Mouse (Mus musculus): Measurements from ENCODE around the gene Dclk1. TPM values are rescaled to one million over a fixed set of nuclear protein-coding genes. Genes with fewer than 3 reads are reported as not detected.

Dclk1 gene
- polyA plus RNA-seq, 1 experiment from 2014 or later = 7.9 TPM

DNA sequence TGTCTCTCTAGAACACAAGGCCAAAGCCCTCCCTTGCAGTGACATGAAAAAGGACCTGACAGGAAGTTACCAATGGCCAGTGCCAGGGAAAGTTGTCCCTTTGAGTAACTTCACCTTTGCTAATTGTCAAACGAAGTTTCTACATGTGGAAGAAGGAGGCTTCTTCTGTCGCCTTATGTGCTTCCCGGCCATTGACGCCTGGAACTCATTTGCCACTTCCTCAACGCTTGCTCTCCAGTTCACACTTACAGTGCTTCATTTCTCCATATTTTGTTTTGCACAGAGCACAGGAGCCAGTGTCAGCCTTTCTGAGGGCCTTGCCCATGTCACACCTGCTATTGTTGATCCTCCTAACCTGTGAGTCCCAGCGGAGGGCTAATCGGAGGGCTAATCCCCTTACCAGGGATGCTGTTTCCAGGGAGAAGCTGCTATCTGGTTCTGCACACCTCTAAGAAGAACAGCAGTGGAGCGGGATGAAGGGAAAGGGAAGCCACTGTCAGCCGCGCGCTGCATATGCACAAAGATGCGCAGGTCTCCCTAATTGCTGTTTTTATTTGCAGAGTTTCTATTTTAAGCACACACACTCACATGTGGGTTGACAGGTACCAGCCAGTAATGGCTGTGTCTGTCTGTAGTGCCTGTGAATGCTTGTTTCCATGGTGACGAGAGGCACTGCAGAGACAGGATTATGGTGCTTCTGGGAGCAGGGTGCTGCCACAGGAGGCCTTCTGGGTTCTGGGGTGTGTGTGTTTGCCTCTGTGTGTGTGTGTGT is 109.3 kb downstream of the Dclk1 start:
- DNase-seq (ENCODE audit: low spot score) = no peak
- WGBS = 60% methylated on average over 13 of the region's 13 CpGs
- Histone ChIP-seq H3K27ac (0 out of 2 replicates have a peak overlapping the region, but pooled peaks have one; percentile 30), H3K9me3 (no peaks in the 10 kb centered on the region), H3K4me3 (peak overlapping the region; percentile 5; the same call in 1 of the 2 replicates), H3K27me3 (ENCODE audit: insufficient read depth, poor library complexity, severe bottlenecking) (no peaks in the 10 kb centered on the region), H3K36me3 (no peaks in the 10 kb centered on the region), H3K4me1 (peaks cover 25% of the 10 kb centered on the region)

DNA sequence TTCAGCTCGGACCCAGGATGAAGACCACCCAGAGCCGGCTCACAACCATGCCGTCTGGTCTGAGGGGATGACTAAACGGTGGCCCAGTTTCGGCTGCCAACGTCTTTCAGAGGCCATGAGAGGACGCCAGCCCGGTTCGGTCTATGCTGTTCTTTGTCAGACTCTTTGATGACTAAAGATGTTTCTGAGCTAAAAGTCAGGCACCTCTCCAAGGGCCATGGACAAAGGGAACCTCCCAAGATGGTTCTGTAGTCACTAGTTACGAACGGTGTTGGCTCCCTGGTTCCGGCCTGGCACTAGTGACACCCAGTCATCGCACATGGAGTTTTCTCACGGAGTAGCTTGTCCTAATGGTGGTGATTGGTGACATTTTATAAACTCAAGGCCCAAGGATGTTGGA is 110.4 kb downstream of the Dclk1 start:
- H3K9me3 ChIP-seq = no peaks in the 10 kb centered on the region
- H3K4me1 ChIP-seq = peaks cover 23% of the 10 kb centered on the region
- no peak overlapping the region for H3K4me3 ChIP-seq
- no peaks in the 10 kb centered on the region for H3K36me3 ChIP-seq
- no peak for DNase-seq (ENCODE audit: low spot score)
- H3K27me3 ChIP-seq (ENCODE audit: insufficient read depth, poor library complexity, severe bottlenecking) = no peaks in the 10 kb centered on the region
- 0 out of 2 replicates have a peak overlapping the region, but pooled peaks have one; percentile 16 for H3K27ac ChIP-seq
- WGBS = 89% methylated on average over 14 of the region's 14 CpGs

DNA sequence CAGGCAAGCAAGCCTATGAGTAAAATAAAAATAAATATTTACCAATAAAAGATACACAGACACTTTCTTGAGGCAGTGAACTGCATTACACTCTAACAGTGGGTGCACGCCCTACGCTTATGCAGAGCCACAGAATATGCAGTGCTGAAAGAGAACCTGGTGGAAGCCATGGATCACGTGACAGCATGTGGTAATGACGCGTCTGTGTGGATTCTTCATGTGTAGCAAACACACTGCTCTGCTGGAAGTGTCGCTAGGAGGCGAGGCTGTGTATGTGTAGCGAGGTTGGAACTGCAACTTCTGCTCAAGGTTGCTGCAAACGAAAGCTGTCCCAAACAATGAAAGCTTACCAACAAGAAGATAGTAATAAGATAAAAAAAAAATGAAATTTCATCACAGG is 111.0 kb downstream of the Dclk1 start:
- no peaks in the 10 kb centered on the region for H3K9me3 ChIP-seq
- no peak overlapping the region for H3K27ac ChIP-seq
- DNase-seq (ENCODE audit: low spot score) = no peak
- H3K27me3 ChIP-seq (ENCODE audit: insufficient read depth, poor library complexity, severe bottlenecking) = no peaks in the 10 kb centered on the region
- H3K36me3 ChIP-seq = no peaks in the 10 kb centered on the region
- H3K4me1 ChIP-seq = peaks cover 19% of the 10 kb centered on the region
- H3K4me3 ChIP-seq = no peak overlapping the region
- WGBS = 88% methylated on average over 9 of the region's 9 CpGs

DNA sequence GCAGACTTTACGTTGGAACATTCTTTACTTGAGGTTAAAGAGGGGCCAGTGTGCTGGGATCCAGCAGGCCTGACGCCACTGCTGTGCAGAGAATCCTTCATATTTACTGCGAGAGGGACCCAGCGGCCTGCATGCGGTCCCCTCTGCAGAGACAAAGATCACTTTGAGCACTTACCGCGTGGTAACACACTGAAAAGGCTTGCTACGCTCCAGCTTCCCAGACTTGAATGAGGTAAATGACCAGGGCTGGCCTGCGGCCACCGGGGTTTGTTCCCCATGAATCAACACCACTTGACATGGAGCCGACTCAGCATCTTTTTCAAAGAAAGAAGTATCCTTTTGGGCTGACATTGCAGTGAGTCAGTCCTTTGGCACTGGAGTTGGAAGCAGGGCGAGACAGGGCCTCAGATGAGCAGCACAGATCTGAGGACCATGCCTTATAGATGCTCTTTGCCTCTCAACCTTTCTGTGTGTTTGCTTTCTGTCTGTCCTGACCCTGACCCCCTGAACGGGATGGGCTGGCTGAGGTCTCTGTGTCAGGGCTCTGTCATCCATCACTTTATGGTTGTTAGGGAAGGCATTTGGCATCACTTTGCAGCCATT is 111.8 kb downstream of the Dclk1 start:
- no peak for DNase-seq (ENCODE audit: low spot score)
- H3K4me1 ChIP-seq = peaks cover 19% of the 10 kb centered on the region
- no peaks in the 10 kb centered on the region for H3K9me3 ChIP-seq
- H3K4me3 ChIP-seq = no peak overlapping the region
- H3K27ac ChIP-seq = no peak overlapping the region
- H3K27me3 ChIP-seq (ENCODE audit: insufficient read depth, poor library complexity, severe bottlenecking) = no peaks in the 10 kb centered on the region
- 77% methylated on average over 13 of the region's 13 CpGs for WGBS
- H3K36me3 ChIP-seq = no peaks in the 10 kb centered on the region

DNA sequence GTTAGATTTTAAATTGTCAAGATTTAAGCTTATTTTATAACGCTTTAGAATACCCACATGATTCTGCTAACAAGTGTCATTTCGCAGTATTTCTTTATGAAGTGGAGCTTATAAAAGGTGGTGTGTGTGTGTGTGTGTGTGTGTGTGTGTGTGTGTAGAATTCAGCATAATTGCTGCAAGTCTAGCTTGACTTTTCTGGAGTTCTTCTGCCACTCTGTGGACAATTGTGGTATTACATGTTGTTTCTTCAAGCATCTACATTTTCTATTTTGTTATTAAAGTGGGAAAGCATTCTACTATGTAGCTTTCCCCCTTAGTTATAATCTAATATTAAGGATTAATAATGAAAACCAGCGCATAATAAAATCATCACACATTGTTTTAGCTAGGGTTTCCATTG is 112.6 kb downstream of the Dclk1 start:
- no peaks in the 10 kb centered on the region for H3K27me3 ChIP-seq (ENCODE audit: insufficient read depth, poor library complexity, severe bottlenecking)
- peaks cover 19% of the 10 kb centered on the region for H3K4me1 ChIP-seq
- WGBS = 15% methylated on average over 3 of the region's 3 CpGs
- H3K36me3 ChIP-seq = no peaks in the 10 kb centered on the region
- no peaks in the 10 kb centered on the region for H3K9me3 ChIP-seq
- no peak overlapping the region for H3K4me3 ChIP-seq
- H3K27ac ChIP-seq = no peak overlapping the region
- DNase-seq (ENCODE audit: low spot score) = no peak

DNA sequence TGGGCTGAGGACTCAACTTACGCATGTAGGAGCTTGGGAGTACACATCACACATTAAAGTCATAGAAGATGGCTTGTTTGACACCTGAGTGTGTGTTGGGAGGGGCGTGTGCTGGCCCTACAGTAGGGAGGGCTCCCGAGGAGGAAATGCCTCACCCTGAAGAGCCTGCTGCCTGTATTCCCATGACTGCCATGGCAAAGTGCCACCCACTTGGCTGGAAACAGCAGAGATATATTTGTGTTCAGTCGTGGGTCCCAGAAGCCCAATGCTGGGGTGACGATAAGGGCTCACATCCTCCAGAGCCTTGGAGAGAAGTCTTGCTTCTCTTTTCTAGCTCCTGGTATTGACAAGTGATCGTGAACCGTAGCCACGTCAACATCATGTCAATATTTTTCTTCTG is 116.3 kb downstream of the Dclk1 start:
- 80% methylated on average over 8 of the region's 8 CpGs for WGBS
- DNase-seq (ENCODE audit: low spot score) = peak; percentile 47
- H3K27ac ChIP-seq = no peak overlapping the region
- H3K27me3 ChIP-seq (ENCODE audit: insufficient read depth, poor library complexity, severe bottlenecking) = no peaks in the 10 kb centered on the region
- H3K4me3 ChIP-seq = no peak overlapping the region
- no peaks in the 10 kb centered on the region for H3K9me3 ChIP-seq
- H3K36me3 ChIP-seq = no peaks in the 10 kb centered on the region
- no peaks in the 10 kb centered on the region for H3K4me1 ChIP-seq

DNA sequence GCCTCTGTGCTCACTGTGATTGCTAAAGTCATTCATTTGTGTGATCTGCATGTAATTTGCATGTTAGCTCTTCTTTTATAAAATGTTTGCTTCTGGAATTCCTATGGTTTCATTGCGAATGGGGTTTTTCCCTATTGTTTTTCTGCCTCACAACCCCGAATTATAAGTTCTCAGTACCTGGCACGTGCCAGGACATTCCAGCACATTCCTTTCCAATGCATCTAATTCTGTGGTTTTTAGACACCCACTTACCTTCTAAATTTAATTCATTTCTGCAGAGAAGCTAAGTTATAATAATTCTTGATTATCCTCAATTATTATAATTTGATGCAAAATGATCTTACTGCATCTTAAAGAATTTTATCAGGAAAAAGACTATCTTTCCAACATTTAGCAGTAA is 118.7 kb downstream of the Dclk1 start:
- H3K9me3 ChIP-seq = no peaks in the 10 kb centered on the region
- H3K4me1 ChIP-seq = no peaks in the 10 kb centered on the region
- whole genome bisulfite sequencing = 85% methylated on average over 3 of the region's 3 CpGs
- H3K27me3 ChIP-seq (ENCODE audit: insufficient read depth, poor library complexity, severe bottlenecking) = no peaks in the 10 kb centered on the region
- H3K27ac ChIP-seq = no peak overlapping the region
- no peaks in the 10 kb centered on the region for H3K36me3 ChIP-seq
- H3K4me3 ChIP-seq = no peak overlapping the region
- DNase-seq (ENCODE audit: low spot score) = no peak

DNA sequence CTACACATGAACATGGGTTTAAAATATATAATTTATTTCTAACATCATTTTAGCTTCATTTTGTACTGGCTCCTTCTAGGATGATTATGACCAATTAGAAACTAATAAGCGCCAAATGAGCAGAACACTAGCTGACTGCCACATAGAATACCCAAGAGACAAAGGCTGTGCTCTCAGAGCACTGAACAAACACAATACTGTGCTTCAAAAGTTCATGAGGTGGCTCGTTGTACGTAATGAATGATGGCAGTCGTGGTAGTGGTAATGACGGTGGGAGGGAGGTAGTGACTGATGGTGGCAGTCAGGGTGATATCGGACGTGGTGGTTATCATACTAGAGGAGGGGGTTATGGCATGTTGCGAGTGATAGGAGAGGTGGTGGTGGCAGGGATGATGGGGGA is 125.0 kb downstream of the Dclk1 start:
- H3K4me3 ChIP-seq = no peak overlapping the region
- no peaks in the 10 kb centered on the region for H3K36me3 ChIP-seq
- no peak overlapping the region for H3K27ac ChIP-seq
- DNase-seq (ENCODE audit: low spot score) = no peak
- WGBS = 90% methylated on average over 8 of the region's 8 CpGs
- no peaks in the 10 kb centered on the region for H3K9me3 ChIP-seq
- H3K4me1 ChIP-seq = no peaks in the 10 kb centered on the region
- no peaks in the 10 kb centered on the region for H3K27me3 ChIP-seq (ENCODE audit: insufficient read depth, poor library complexity, severe bottlenecking)

DNA sequence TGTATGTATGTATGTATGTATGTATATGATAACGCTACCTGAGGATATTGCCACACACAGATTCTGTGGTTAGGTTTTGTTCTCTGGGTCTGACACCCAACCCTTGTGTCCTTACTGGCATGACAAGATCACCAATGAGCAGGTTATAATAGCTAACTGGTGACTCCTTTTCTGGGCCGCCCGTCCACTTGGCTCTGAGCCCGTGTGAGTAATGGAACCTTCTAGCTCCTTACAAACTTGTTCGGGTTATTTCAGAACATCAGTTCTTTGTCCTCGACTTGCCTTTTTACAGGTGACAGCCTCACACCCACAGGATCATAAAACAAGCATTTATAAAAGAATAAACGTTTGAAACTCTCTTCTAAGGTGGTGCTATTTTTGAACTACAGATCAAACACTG is 127.0 kb downstream of the Dclk1 start:
- Histone ChIP-seq H3K4me1 (peaks cover 2% of the 10 kb centered on the region; the same call in 1 of the 2 replicates), H3K27ac (no peak overlapping the region), H3K27me3 (ENCODE audit: insufficient read depth, poor library complexity, severe bottlenecking) (no peaks in the 10 kb centered on the region), H3K36me3 (no peaks in the 10 kb centered on the region), H3K4me3 (no peak overlapping the region), H3K9me3 (no peaks in the 10 kb centered on the region)
- WGBS = 79% methylated on average over 7 of the region's 7 CpGs
- DNase-seq (ENCODE audit: low spot score) = no peak

DNA sequence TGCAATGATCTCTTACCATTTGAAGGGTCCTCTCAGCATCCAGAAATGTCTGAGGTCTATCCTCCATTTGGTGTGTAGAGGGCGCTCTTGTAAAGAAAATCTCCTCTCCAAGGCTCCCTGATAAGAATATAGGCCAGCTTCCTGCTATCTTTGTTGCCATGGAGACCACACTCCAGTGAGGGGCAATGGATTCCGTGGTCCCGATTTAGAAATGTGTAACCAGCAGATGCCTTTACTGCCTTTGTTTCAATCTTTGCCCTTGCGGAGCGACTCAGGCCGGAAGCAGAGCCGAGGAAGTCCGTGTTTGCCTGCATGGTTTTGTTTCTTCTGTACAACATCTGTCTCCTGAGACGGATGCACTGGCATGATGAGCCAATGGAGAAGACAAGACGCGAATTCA is 131.5 kb downstream of the Dclk1 start:
- DNase-seq (ENCODE audit: low spot score) = peak; percentile 94
- no peaks in the 10 kb centered on the region for H3K9me3 ChIP-seq
- peak overlapping the region; percentile 42 for H3K4me3 ChIP-seq
- no peaks in the 10 kb centered on the region for H3K27me3 ChIP-seq (ENCODE audit: insufficient read depth, poor library complexity, severe bottlenecking)
- peaks cover 5% of the 10 kb centered on the region; the same call in 1 of the 2 replicates for H3K4me1 ChIP-seq
- H3K27ac ChIP-seq = peak overlapping the region; percentile 80
- WGBS = 7% methylated on average over 11 of the region's 11 CpGs
- H3K36me3 ChIP-seq = no peaks in the 10 kb centered on the region

DNA sequence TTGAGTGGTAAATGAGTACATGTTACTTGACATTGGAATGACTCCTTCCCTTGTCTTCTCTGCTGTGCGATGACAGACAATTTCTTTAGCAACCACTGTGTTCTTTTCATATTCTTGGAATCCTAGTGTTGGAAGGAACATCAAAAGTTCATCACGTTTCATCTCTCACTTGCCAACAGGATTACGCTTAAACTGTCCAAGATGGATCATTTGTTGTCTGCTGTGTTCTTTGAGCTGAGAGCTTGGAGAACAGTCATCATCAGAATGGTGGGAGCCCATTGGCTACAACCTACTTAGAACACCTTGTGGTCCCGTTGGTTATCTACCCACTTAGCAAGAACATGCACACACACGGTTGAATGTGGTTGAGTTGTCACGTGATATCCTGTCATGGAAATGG is 136.4 kb downstream of the Dclk1 start:
- WGBS = 84% methylated on average over 6 of the region's 6 CpGs
- Histone ChIP-seq H3K27me3 (ENCODE audit: insufficient read depth, poor library complexity, severe bottlenecking) (no peaks in the 10 kb centered on the region), H3K4me3 (no peak overlapping the region), H3K36me3 (no peaks in the 10 kb centered on the region), H3K9me3 (no peaks in the 10 kb centered on the region), H3K27ac (no peak overlapping the region), H3K4me1 (peaks cover 5% of the 10 kb centered on the region; the same call in 1 of the 2 replicates)
- DNase-seq (ENCODE audit: low spot score) = no peak

DNA sequence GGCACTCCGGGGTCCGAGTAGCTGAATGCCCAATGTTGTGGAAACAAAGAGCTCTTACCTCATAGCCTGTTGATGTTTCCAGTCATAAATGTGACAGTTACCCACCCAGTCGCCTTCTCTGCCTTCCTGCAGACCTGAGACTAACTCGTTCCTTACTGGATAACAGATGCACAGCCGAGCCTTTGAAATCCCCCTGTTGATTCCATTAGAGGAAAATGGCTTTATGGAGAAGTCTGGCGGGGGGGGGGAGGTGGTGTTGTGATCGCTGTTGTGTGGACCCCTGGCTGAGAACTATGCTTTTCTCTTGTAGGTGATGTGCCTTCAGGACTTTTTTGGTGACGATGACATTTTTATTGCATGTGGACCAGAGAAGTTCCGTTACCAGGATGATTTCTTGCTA is 138.3 kb downstream of the Dclk1 start:
- Histone ChIP-seq H3K9me3 (no peaks in the 10 kb centered on the region), H3K4me3 (no peak overlapping the region), H3K36me3 (no peaks in the 10 kb centered on the region), H3K27ac (no peak overlapping the region), H3K27me3 (ENCODE audit: insufficient read depth, poor library complexity, severe bottlenecking) (no peaks in the 10 kb centered on the region), H3K4me1 (no peaks in the 10 kb centered on the region)
- DNase-seq (ENCODE audit: low spot score) = no peak
- 62% methylated on average over 9 of the region's 9 CpGs for WGBS

DNA sequence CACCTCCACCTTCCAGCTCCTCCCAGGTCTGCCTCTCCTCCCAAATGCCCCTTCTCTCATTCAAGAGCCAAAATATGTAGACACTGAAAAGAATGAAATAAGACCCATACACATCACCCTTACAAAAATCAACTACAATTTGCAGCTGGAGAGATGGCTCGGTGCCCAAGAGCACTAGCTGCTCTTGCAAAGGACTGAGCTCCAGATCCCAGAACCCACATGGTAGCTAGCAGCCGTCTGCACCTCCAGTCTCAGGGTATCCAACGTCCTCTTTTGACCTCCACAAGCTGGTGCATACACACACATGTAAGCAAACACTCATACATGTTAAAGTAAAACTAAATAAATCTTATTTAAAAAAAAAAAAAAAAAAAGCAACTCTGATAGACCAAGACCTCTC is 150.4 kb downstream of the Dclk1 start:
- no peak for DNase-seq (ENCODE audit: low spot score)
- Histone ChIP-seq H3K9me3 (no peaks in the 10 kb centered on the region), H3K27me3 (ENCODE audit: insufficient read depth, poor library complexity, severe bottlenecking) (no peaks in the 10 kb centered on the region), H3K4me1 (no peaks in the 10 kb centered on the region), H3K27ac (no peak overlapping the region), H3K4me3 (no peak overlapping the region), H3K36me3 (no peaks in the 10 kb centered on the region)
- 69% methylated on average over 3 of the region's 3 CpGs for WGBS

Data from heart, embryonic 10.5 days (tissue).